In the genomic region with DNA sequence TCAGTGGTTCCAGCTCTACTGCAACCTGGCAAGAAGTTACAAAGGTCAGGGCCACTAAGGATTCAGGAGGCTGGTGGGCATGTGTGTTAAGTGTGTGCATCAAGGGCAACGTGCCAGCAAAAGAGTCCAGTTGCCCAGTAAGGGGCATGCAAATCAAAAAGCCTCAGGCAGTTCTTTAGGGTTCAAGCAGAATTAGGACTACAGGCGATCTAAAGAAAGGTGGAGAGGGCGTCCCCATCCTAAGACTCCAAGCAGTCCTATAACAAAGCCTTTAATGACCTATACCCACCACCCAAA, we compare ENCODE assay signal across 8 mouse cellular contexts. TPM values are rescaled to one million over a fixed set of nuclear protein-coding genes. Genes with fewer than 3 reads are reported as not detected.
DNase-seq lines count a peak whose midpoint lies in the region; ATAC-seq and TF ChIP-seq lines count a peak whose summit lies in the region.

No protein-coding gene starts in this region.

- no peaks in the 10 kb centered on the region for H3K9me3 ChIP-seq in G1E (replicated peaks)
- no peaks in the 10 kb centered on the region for H3K9me3 ChIP-seq in heart, embryonic 16.5 days (replicated peaks; ENCODE audit: control insufficient read depth, low read length)
- H3K9me3 ChIP-seq in limb, embryonic 11.5 days (ENCODE audit: control insufficient read depth, low read length) = no peaks in the 10 kb centered on the region
- no peaks in the 10 kb centered on the region for H3K9me3 ChIP-seq in stomach, embryonic 16.5 days (replicated peaks; ENCODE audit: control insufficient read depth, low read length)

- peaks cover 71% of the 10 kb centered on the region for H3K4me1 ChIP-seq in G1E (ENCODE audit: insufficient read depth, low read depth, low read length)
- peaks cover 35% of the 10 kb centered on the region for H3K4me1 ChIP-seq in heart, embryonic 16.5 days (ENCODE audit: control insufficient read depth, insufficient read depth, low read length)
- H3K4me1 ChIP-seq in limb, embryonic 11.5 days (ENCODE audit: control insufficient read depth, insufficient read depth, low read length) = peaks cover 22% of the 10 kb centered on the region
- H3K4me1 ChIP-seq in stomach, embryonic 16.5 days (ENCODE audit: control insufficient read depth, insufficient read depth, low read length) = peaks cover 39% of the 10 kb centered on the region

- H3K4me2 ChIP-seq in heart, embryonic 16.5 days (ENCODE audit: low read depth, low read length) = peak overlapping the region; percentile 89
- H3K4me2 ChIP-seq in limb, embryonic 11.5 days (ENCODE audit: low read depth, severe bottlenecking) = peak overlapping the region; percentile 58
- H3K4me2 ChIP-seq in stomach, embryonic 16.5 days (ENCODE audit: low read depth, low read length) = peak overlapping the region; percentile 81

- peak overlapping the region; percentile 80 for H3K4me3 ChIP-seq in G1E (ENCODE audit: low read depth, low read length)
- H3K4me3 ChIP-seq in heart, embryonic 16.5 days (ENCODE audit: low read length) = peak overlapping the region; percentile 68
- peak overlapping the region; percentile 58 for H3K4me3 ChIP-seq in limb, embryonic 11.5 days (ENCODE audit: low read depth, low read length)
- peak overlapping the region; percentile 59 for H3K4me3 ChIP-seq in stomach, embryonic 16.5 days (replicated peaks; ENCODE audit: low read length)

- 0 out of 2 replicates have a peak, but pooled peaks have one; percentile 26 for ATAC-seq in cerebellum, adult (ENCODE audit: insufficient number of reproducible peaks, low FRiP score, low TSS enrichment)
- no peak for ATAC-seq in G1E (ENCODE audit: extremely low read depth, insufficient number of reproducible peaks, low FRiP score, poor library complexity, severe bottlenecking)
- no peak for ATAC-seq in heart, embryonic 16.5 days (replicated peaks; ENCODE audit: extremely low read depth, insufficient read depth, low FRiP score)
- ATAC-seq in limb, embryonic 11.5 days (ENCODE audit: insufficient number of reproducible peaks, low FRiP score, low TSS enrichment, low read depth) = no peak
- no peak for ATAC-seq in stomach, embryonic 16.5 days (ENCODE audit: insufficient read depth, low FRiP score)

- H3K27me3 ChIP-seq in G1E (ENCODE audit: insufficient read depth, low read length) = no peaks in the 10 kb centered on the region
- no peaks in the 10 kb centered on the region for H3K27me3 ChIP-seq in heart, embryonic 16.5 days (ENCODE audit: control insufficient read depth, insufficient read depth, low read length)
- H3K27me3 ChIP-seq in limb, embryonic 11.5 days (ENCODE audit: control insufficient read depth, insufficient read depth, low read length) = no peaks in the 10 kb centered on the region
- no peaks in the 10 kb centered on the region for H3K27me3 ChIP-seq in stomach, embryonic 16.5 days (ENCODE audit: control insufficient read depth, insufficient read depth, low read length)

- peak overlapping the region; percentile 96 for H3K27ac ChIP-seq in heart, embryonic 16.5 days (ENCODE audit: low read length)
- peak overlapping the region; percentile 86 for H3K27ac ChIP-seq in limb, embryonic 11.5 days (replicated peaks; ENCODE audit: low read depth, low read length)
- H3K27ac ChIP-seq in stomach, embryonic 16.5 days (ENCODE audit: low read length) = peak overlapping the region; percentile 93

- no peak for DNase-seq in cerebellum, postnatal 36 days
- no peak for DNase-seq in G1E (ENCODE audit: low spot score)
- DNase-seq in limb, embryonic 11.5 days (ENCODE audit: low spot score) = no peak
- DNase-seq in urinary bladder, adult 18-20 months (ENCODE audit: low spot score in 2 of 2) = no peak
- DNase-seq in left cerebral cortex, postnatal 36 days (ENCODE audit: low spot score in 2 of 2) = no peak

- peak overlapping the region; percentile 85 for H3K9ac ChIP-seq in heart, embryonic 16.5 days (ENCODE audit: low read length)
- H3K9ac ChIP-seq in limb, embryonic 11.5 days (ENCODE audit: low read length) = peak overlapping the region; percentile 83
- H3K9ac ChIP-seq in stomach, embryonic 16.5 days (ENCODE audit: low read length) = peak overlapping the region; percentile 85

- WGBS in heart, embryonic 16.5 days = 23% methylated on average over 3 of the region's 3 CpGs
- WGBS in limb, embryonic 11.5 days = 22% methylated on average over 3 of the region's 3 CpGs
- WGBS in stomach, embryonic 16.5 days = 17% methylated on average over 3 of the region's 3 CpGs

- intact Hi-C loops in left cerebral cortex, postnatal 36 days (cut with DNase I) = no loop called here

- no peak for TF ChIP-seq CTCF in G1E (IDR thresholded peaks at IDR 0.05; ENCODE audit: low read depth, low read length)

- H3K36me3 ChIP-seq in G1E (replicated peaks) = peaks cover 83% of the 10 kb centered on the region
- peaks cover 44% of the 10 kb centered on the region for H3K36me3 ChIP-seq in heart, embryonic 16.5 days (ENCODE audit: control insufficient read depth, insufficient read depth)
- peaks cover 27% of the 10 kb centered on the region for H3K36me3 ChIP-seq in limb, embryonic 11.5 days (ENCODE audit: control insufficient read depth, insufficient read depth, low read length)
- H3K36me3 ChIP-seq in stomach, embryonic 16.5 days (ENCODE audit: control insufficient read depth, insufficient read depth, low read length) = peaks cover 16% of the 10 kb centered on the region

RNA-seq across cellular contexts. Expression of a gene that starts 0.8 kb away (rescaled TPM):
- total RNA-seq in G1E (2014; fragmentation: Nextera tagmentation) (63.7 and 115 TPM in 2 replicates), G1E (2017) (62.3 and 64.1 TPM in 2 replicates)
- polyA plus RNA-seq in G1E (2012) = 62.6 and 81.3 TPM in 2 replicates
- polyA plus RNA-seq in heart, embryonic 16.5 days (2015; fragmentation: Nextera tagmentation; extraction: Ambion mirVana) = 80.3 and 80.9 TPM in 2 replicates
- 89.5 and 99.1 TPM in 2 replicates for polyA plus RNA-seq in limb, embryonic 11.5 days (2014; fragmentation: Nextera tagmentation; extraction: Ambion mirVana)
- 104 and 111 TPM in 2 replicates for polyA plus RNA-seq in stomach, embryonic 16.5 days (2015; fragmentation: Nextera tagmentation; extraction: Ambion mirVana)
- 10 to 100 TPM; 78.6 to 87.8 TPM for total RNA-seq in left cerebral cortex, postnatal 36 days (2021)

RNA-seq across cellular contexts. Expression of a gene that starts 1.1 kb away (rescaled TPM):
- total RNA-seq in G1E (2014; fragmentation: Nextera tagmentation) (42.8 and 72.7 TPM in 2 replicates), G1E (2017) (125 and 144 TPM in 2 replicates)
- 50.6 and 59.2 TPM in 2 replicates for polyA plus RNA-seq in G1E (2012)
- polyA plus RNA-seq in heart, embryonic 16.5 days (2015; fragmentation: Nextera tagmentation; extraction: Ambion mirVana) = 346 and 351 TPM in 2 replicates
- 141 and 148 TPM in 2 replicates for polyA plus RNA-seq in limb, embryonic 11.5 days (2014; fragmentation: Nextera tagmentation; extraction: Ambion mirVana)
- polyA plus RNA-seq in stomach, embryonic 16.5 days (2015; fragmentation: Nextera tagmentation; extraction: Ambion mirVana) = 163 and 169 TPM in 2 replicates
- 100 to 1,000 TPM; 113 to 125 TPM for total RNA-seq in left cerebral cortex, postnatal 36 days (2021)

RNA-seq across cellular contexts. Expression of a gene that starts 7.3 kb away (rescaled TPM):
- total RNA-seq in G1E (2014; fragmentation: Nextera tagmentation) (1.1 and 3.1 TPM in 2 replicates), G1E (2017) (2.8 and 3.4 TPM in 2 replicates)
- polyA plus RNA-seq in G1E (2012) = 9.0 TPM in 2 replicates
- 0.34 and 0.38 TPM in 2 replicates for polyA plus RNA-seq in heart, embryonic 16.5 days (2015; fragmentation: Nextera tagmentation; extraction: Ambion mirVana)
- polyA plus RNA-seq in limb, embryonic 11.5 days (2014; fragmentation: Nextera tagmentation; extraction: Ambion mirVana) = 1.2 and 1.3 TPM in 2 replicates
- 0.16 and 0.19 TPM in 2 replicates for polyA plus RNA-seq in stomach, embryonic 16.5 days (2015; fragmentation: Nextera tagmentation; extraction: Ambion mirVana)
- total RNA-seq in left cerebral cortex, postnatal 36 days (2021) = not detected

RNA-seq across cellular contexts. Expression of a gene that starts 8.2 kb away (rescaled TPM):
- 804 and 991 TPM in 2 replicates for total RNA-seq in G1E (2014; fragmentation: Nextera tagmentation)
- 724 and 774 TPM in 2 replicates for total RNA-seq in G1E (2017)
- 3,649 and 4,709 TPM in 2 replicates for polyA plus RNA-seq in G1E (2012)
- polyA plus RNA-seq in heart, embryonic 16.5 days (2015; fragmentation: Nextera tagmentation; extraction: Ambion mirVana) = 1,225 and 1,312 TPM in 2 replicates
- 2,040 and 2,092 TPM in 2 replicates for polyA plus RNA-seq in limb, embryonic 11.5 days (2014; fragmentation: Nextera tagmentation; extraction: Ambion mirVana)
- 1,820 and 1,821 TPM in 2 replicates for polyA plus RNA-seq in stomach, embryonic 16.5 days (2015; fragmentation: Nextera tagmentation; extraction: Ambion mirVana)
- 100 to 1,000 TPM; 217 to 244 TPM for total RNA-seq in left cerebral cortex, postnatal 36 days (2021)

RNA-seq across cellular contexts. Expression of a gene that starts 10.8 kb away (rescaled TPM):
- total RNA-seq in G1E (2014; fragmentation: Nextera tagmentation) (19.0 and 25.3 TPM in 2 replicates), G1E (2017) (21.9 and 24.5 TPM in 2 replicates)
- 3.1 and 5.7 TPM in 2 replicates for polyA plus RNA-seq in G1E (2012)
- polyA plus RNA-seq in heart, embryonic 16.5 days (2015; fragmentation: Nextera tagmentation; extraction: Ambion mirVana) = 578 and 593 TPM in 2 replicates
- polyA plus RNA-seq in limb, embryonic 11.5 days (2014; fragmentation: Nextera tagmentation; extraction: Ambion mirVana) = 49.4 and 53.3 TPM in 2 replicates
- polyA plus RNA-seq in stomach, embryonic 16.5 days (2015; fragmentation: Nextera tagmentation; extraction: Ambion mirVana) = 19.3 and 126 TPM in 2 replicates
- total RNA-seq in left cerebral cortex, postnatal 36 days (2021) = 1 to 10 TPM; 9.5 to 9.6 TPM
